ENCODE assay signal across 8 mouse cellular contexts in the genomic region with DNA sequence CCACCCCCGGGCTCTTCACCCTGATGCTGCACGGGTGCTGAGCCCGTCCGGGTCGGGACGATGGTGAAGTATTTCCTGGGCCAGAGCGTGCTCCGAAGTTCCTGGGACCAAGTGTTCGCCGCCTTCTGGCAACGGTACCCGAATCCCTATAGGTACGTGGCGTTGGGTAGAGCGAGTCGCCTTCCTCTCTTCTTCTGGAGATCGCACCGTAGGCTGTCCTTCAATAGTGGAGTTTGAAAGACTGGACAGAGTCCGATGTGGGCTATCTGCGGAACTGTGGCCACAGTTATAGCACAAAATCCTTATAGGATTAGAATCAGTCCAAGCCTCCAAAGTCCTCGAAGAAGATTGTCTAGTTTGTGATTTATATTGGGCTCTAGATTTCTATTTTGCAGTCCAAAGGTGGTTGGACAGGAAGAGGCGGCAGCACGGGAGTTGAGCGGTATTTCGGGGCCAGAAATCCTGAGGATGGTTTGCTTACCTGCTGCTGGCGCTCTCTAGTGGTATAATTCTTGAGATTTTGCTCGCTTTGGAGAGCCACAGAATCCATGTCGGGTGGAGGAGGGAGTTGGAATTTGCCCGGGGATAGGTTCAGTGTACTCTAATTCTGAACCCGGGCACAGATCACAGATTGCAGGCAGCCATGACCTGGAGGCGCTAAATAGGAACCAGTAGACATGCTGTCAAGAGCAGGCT. TPM values are rescaled to one million over a fixed set of nuclear protein-coding genes. Genes with fewer than 3 reads are reported as not detected.
A peak's percentile ranks its signal among the peaks of the same experiment; 100 is the strongest.
DNase-seq lines count a peak whose midpoint lies in the region; ATAC-seq and TF ChIP-seq lines count a peak whose summit lies in the region.

No protein-coding gene starts in this region.

- peak overlapping the region; percentile 92 for H3K9ac ChIP-seq in intestine, embryonic 14.5 days (ENCODE audit: low read length)
- H3K9ac ChIP-seq in liver, embryonic 16.5 days (ENCODE audit: low read depth, low read length) = peak overlapping the region; percentile 90
- H3K9ac ChIP-seq in neural tube, embryonic 12.5 days = peak overlapping the region; percentile 95

- 1% methylated on average over 31 of the region's 31 CpGs for WGBS in intestine, embryonic 14.5 days
- WGBS in liver, embryonic 16.5 days (ENCODE audit: insufficient replicate concordance) = under 1% methylated on average over 31 of the region's 31 CpGs
- WGBS in neural tube, embryonic 12.5 days = 2% methylated on average over 31 of the region's 31 CpGs

- peak overlapping the region; percentile 90 for H3K27ac ChIP-seq in layer of hippocampus, adult 2 months
- H3K27ac ChIP-seq in intestine, embryonic 14.5 days (ENCODE audit: low read depth) = peak overlapping the region; percentile 88
- peak overlapping the region; percentile 85 for H3K27ac ChIP-seq in liver, embryonic 16.5 days (ENCODE audit: low read length)
- H3K27ac ChIP-seq in neural tube, embryonic 12.5 days = 0 out of 2 replicates have a peak overlapping the region, but pooled peaks have one; percentile 10

- H3K4me2 ChIP-seq in intestine, embryonic 14.5 days (ENCODE audit: low read length) = peak overlapping the region; percentile 85
- peak overlapping the region; percentile 97 for H3K4me2 ChIP-seq in liver, embryonic 16.5 days (ENCODE audit: low read depth, low read length)
- H3K4me2 ChIP-seq in neural tube, embryonic 12.5 days (replicated peaks) = peak overlapping the region; percentile 85

- no peaks in the 10 kb centered on the region for H3K27me3 ChIP-seq in intestine, embryonic 14.5 days (replicated peaks; ENCODE audit: control insufficient read depth, insufficient read depth, low read length)
- H3K27me3 ChIP-seq in liver, embryonic 16.5 days (ENCODE audit: control insufficient read depth, insufficient read depth, low read depth, low read length) = no peaks in the 10 kb centered on the region
- no peaks in the 10 kb centered on the region for H3K27me3 ChIP-seq in neural tube, embryonic 12.5 days (replicated peaks)

- peak; percentile 56 for ATAC-seq in erythroid progenitor cell, adult 5-6 weeks (replicated peaks; ENCODE audit: low FRiP score, poor library complexity, severe bottlenecking)
- peak; percentile 16 for ATAC-seq in intestine, embryonic 14.5 days (replicated peaks; ENCODE audit: low FRiP score, low TSS enrichment, low read depth)
- peak; percentile 33 for ATAC-seq in liver, embryonic 16.5 days (ENCODE audit: low read depth)
- no peak for ATAC-seq in neural tube, embryonic 12.5 days (ENCODE audit: low FRiP score, low read depth)
- no peak for ATAC-seq in granulocyte monocyte progenitor cell, adult 5-6 weeks (replicated peaks; ENCODE audit: poor library complexity, severe bottlenecking)

- H3K4me1 ChIP-seq in intestine, embryonic 14.5 days (replicated peaks; ENCODE audit: control insufficient read depth, insufficient read depth, low read length) = peaks cover 22% of the 10 kb centered on the region
- H3K4me1 ChIP-seq in liver, embryonic 16.5 days (ENCODE audit: control insufficient read depth, low read depth, low read length) = peaks cover 39% of the 10 kb centered on the region
- peaks cover 40% of the 10 kb centered on the region for H3K4me1 ChIP-seq in neural tube, embryonic 12.5 days

- H3K9me3 ChIP-seq in intestine, embryonic 14.5 days (ENCODE audit: control insufficient read depth, low read length) = no peaks in the 10 kb centered on the region
- no peaks in the 10 kb centered on the region for H3K9me3 ChIP-seq in liver, embryonic 16.5 days (replicated peaks; ENCODE audit: control insufficient read depth, low read length)
- no peaks in the 10 kb centered on the region for H3K9me3 ChIP-seq in neural tube, embryonic 12.5 days

- TF ChIP-seq CTCF in layer of hippocampus, adult 2 months (conservative IDR thresholded peaks at IDR 0.05) = peak; percentile 69
- peak; percentile 42; the same call in 1 of the 2 replicates for TF ChIP-seq CTCF in brain, embryonic 14.5 days (IDR thresholded peaks at IDR 0.05; ENCODE audit: borderline replicate concordance, extremely low read depth, insufficient read depth, insufficient read length)

- no peak for TF ChIP-seq POLR2A in brain, embryonic 14.5 days (IDR thresholded peaks at IDR 0.05; ENCODE audit: borderline replicate concordance, extremely low read depth, insufficient read depth, insufficient read length, poor library complexity, severe bottlenecking)

- DNase-seq in layer of hippocampus, adult 2 months (ENCODE audit: low spot score in 2 of 2) = peak in 1 of 2 experiments; percentile 58
- DNase-seq in layer of hippocampus, postnatal 25 days (ENCODE audit: extremely low spot score in 1 of 2, low spot score in 1 of 2) = no peak
- DNase-seq in brain, embryonic 14.5 days (ENCODE audit: low read depth) = peak; percentile 74
- peak; percentile 72 for DNase-seq in intestine, embryonic 14.5 days (ENCODE audit: low spot score)

- peaks cover 62% of the 10 kb centered on the region for H3K36me3 ChIP-seq in intestine, embryonic 14.5 days (ENCODE audit: control insufficient read depth, insufficient read depth, low read length)
- peaks cover 35% of the 10 kb centered on the region for H3K36me3 ChIP-seq in liver, embryonic 16.5 days (ENCODE audit: control insufficient read depth, insufficient read depth)
- peaks cover 63% of the 10 kb centered on the region for H3K36me3 ChIP-seq in neural tube, embryonic 12.5 days

- H3K4me3 ChIP-seq in layer of hippocampus, adult 2 months = peak overlapping the region; percentile 89
- peak overlapping the region; percentile 89 for H3K4me3 ChIP-seq in intestine, embryonic 14.5 days (ENCODE audit: low read depth, low read length)
- peak overlapping the region; percentile 80 for H3K4me3 ChIP-seq in liver, embryonic 16.5 days (ENCODE audit: low read depth, low read length)
- peak overlapping the region; percentile 88 for H3K4me3 ChIP-seq in neural tube, embryonic 12.5 days

RNA-seq across cellular contexts. Expression of a gene that starts 0.5 kb away (rescaled TPM):
- 10 to 100 TPM; 82.8 to 84.2 TPM for total RNA-seq in layer of hippocampus, adult 2 months (2021)
- total RNA-seq in layer of hippocampus, postnatal 25 days (2021) = 10 to 100 TPM; 74.0 to 83.3 TPM
- 113 and 173 TPM in 2 replicates for polyA plus RNA-seq in brain, embryonic 14.5 days (2012; rRNA removed)
- 83.3 and 153 TPM in 2 replicates for total RNA-seq in erythroid progenitor cell, adult 5-6 weeks (2015; ENCODE audit: low replicate concordance)
- 19.8 and 40.4 TPM in 2 replicates for total RNA-seq in erythroid progenitor cell, adult 5-6 weeks (2017; ENCODE audit: low replicate concordance)
- polyA plus RNA-seq in intestine, embryonic 14.5 days (2014; fragmentation: Nextera tagmentation; extraction: Ambion mirVana) = 82.6 and 86.0 TPM in 2 replicates
- polyA plus RNA-seq in liver, embryonic 16.5 days (2015; fragmentation: Nextera tagmentation; extraction: Ambion mirVana) = 42.2 and 50.1 TPM in 2 replicates
- polyA plus RNA-seq in neural tube, embryonic 12.5 days (2016; fragmentation: Nextera tagmentation; extraction: Ambion mirVana) = 100.0 and 109 TPM in 2 replicates
- total RNA-seq in granulocyte monocyte progenitor cell, adult 5-6 weeks (2014; fragmentation: Nextera tagmentation) = 87.6 and 100 TPM in 2 replicates
- 34.3 and 37.4 TPM in 2 replicates for total RNA-seq in granulocyte monocyte progenitor cell, adult 5-6 weeks (2017)

RNA-seq across cellular contexts. Expression of a gene that starts 2.0 kb away (rescaled TPM):
- total RNA-seq in layer of hippocampus, adult 2 months (2021) = 100 to 1,000 TPM; 142 to 153 TPM
- 100 to 1,000 TPM; 139 to 165 TPM for total RNA-seq in layer of hippocampus, postnatal 25 days (2021)
- 237 and 255 TPM in 2 replicates for polyA plus RNA-seq in brain, embryonic 14.5 days (2012; rRNA removed)
- total RNA-seq in erythroid progenitor cell, adult 5-6 weeks (2015; ENCODE audit: low replicate concordance) = 81.3 and 131 TPM in 2 replicates
- total RNA-seq in erythroid progenitor cell, adult 5-6 weeks (2017; ENCODE audit: low replicate concordance) = 30.9 and 39.1 TPM in 2 replicates
- polyA plus RNA-seq in intestine, embryonic 14.5 days (2014; fragmentation: Nextera tagmentation; extraction: Ambion mirVana) = 586 and 598 TPM in 2 replicates
- 202 and 206 TPM in 2 replicates for polyA plus RNA-seq in liver, embryonic 16.5 days (2015; fragmentation: Nextera tagmentation; extraction: Ambion mirVana)
- polyA plus RNA-seq in neural tube, embryonic 12.5 days (2016; fragmentation: Nextera tagmentation; extraction: Ambion mirVana) = 321 and 339 TPM in 2 replicates
- 248 and 296 TPM in 2 replicates for total RNA-seq in granulocyte monocyte progenitor cell, adult 5-6 weeks (2014; fragmentation: Nextera tagmentation)
- total RNA-seq in granulocyte monocyte progenitor cell, adult 5-6 weeks (2017) = 111 and 115 TPM in 2 replicates

RNA-seq across cellular contexts. Expression of a gene that starts 7.3 kb away (rescaled TPM):
- 1 to 10 TPM; 1.2 to 1.8 TPM for total RNA-seq in layer of hippocampus, adult 2 months (2021)
- 1 to 10 TPM; 1.2 to 2.4 TPM for total RNA-seq in layer of hippocampus, postnatal 25 days (2021)
- 22.3 and 48.5 TPM in 2 replicates for polyA plus RNA-seq in brain, embryonic 14.5 days (2012; rRNA removed)
- total RNA-seq in erythroid progenitor cell, adult 5-6 weeks (2015; ENCODE audit: low replicate concordance) = 293 and 332 TPM in 2 replicates
- 162 and 195 TPM in 2 replicates for total RNA-seq in erythroid progenitor cell, adult 5-6 weeks (2017; ENCODE audit: low replicate concordance)
- polyA plus RNA-seq in intestine, embryonic 14.5 days (2014; fragmentation: Nextera tagmentation; extraction: Ambion mirVana) = 30.1 and 30.2 TPM in 2 replicates
- 24.0 and 28.7 TPM in 2 replicates for polyA plus RNA-seq in liver, embryonic 16.5 days (2015; fragmentation: Nextera tagmentation; extraction: Ambion mirVana)
- polyA plus RNA-seq in neural tube, embryonic 12.5 days (2016; fragmentation: Nextera tagmentation; extraction: Ambion mirVana) = 24.3 and 26.0 TPM in 2 replicates
- 1.3 and 2.0 TPM in 2 replicates for total RNA-seq in granulocyte monocyte progenitor cell, adult 5-6 weeks (2014; fragmentation: Nextera tagmentation)
- total RNA-seq in granulocyte monocyte progenitor cell, adult 5-6 weeks (2017) = 3.8 and 4.7 TPM in 2 replicates

RNA-seq across cellular contexts. Expression of a gene that starts 40.3 kb away (rescaled TPM):
- total RNA-seq in layer of hippocampus, adult 2 months (2021) = 10 to 100 TPM; 66.2 to 66.8 TPM
- 10 to 100 TPM; 58.4 to 61.0 TPM for total RNA-seq in layer of hippocampus, postnatal 25 days (2021)
- 61.7 and 66.2 TPM in 2 replicates for polyA plus RNA-seq in brain, embryonic 14.5 days (2012; rRNA removed)
- 45.7 and 55.1 TPM in 2 replicates for total RNA-seq in erythroid progenitor cell, adult 5-6 weeks (2015; ENCODE audit: low replicate concordance)
- 56.6 and 75.6 TPM in 2 replicates for total RNA-seq in erythroid progenitor cell, adult 5-6 weeks (2017; ENCODE audit: low replicate concordance)
- 99.9 and 104 TPM in 2 replicates for polyA plus RNA-seq in intestine, embryonic 14.5 days (2014; fragmentation: Nextera tagmentation; extraction: Ambion mirVana)
- polyA plus RNA-seq in liver, embryonic 16.5 days (2015; fragmentation: Nextera tagmentation; extraction: Ambion mirVana) = 53.3 and 55.5 TPM in 2 replicates
- polyA plus RNA-seq in neural tube, embryonic 12.5 days (2016; fragmentation: Nextera tagmentation; extraction: Ambion mirVana) = 82.0 and 86.1 TPM in 2 replicates
- 150 and 177 TPM in 2 replicates for total RNA-seq in granulocyte monocyte progenitor cell, adult 5-6 weeks (2014; fragmentation: Nextera tagmentation)
- 128 and 145 TPM in 2 replicates for total RNA-seq in granulocyte monocyte progenitor cell, adult 5-6 weeks (2017)

RNA-seq across cellular contexts. Expression of a gene that starts 47.3 kb away (rescaled TPM):
- 100 to 1,000 TPM; 113 to 119 TPM for total RNA-seq in layer of hippocampus, adult 2 months (2021)
- 10 to 100 TPM; 94.5 to 98.2 TPM for total RNA-seq in layer of hippocampus, postnatal 25 days (2021)
- polyA plus RNA-seq in brain, embryonic 14.5 days (2012; rRNA removed) = 0.51 and 0.69 TPM in 2 replicates
- 9.0 and 14.7 TPM in 2 replicates for total RNA-seq in erythroid progenitor cell, adult 5-6 weeks (2015; ENCODE audit: low replicate concordance)
- total RNA-seq in erythroid progenitor cell, adult 5-6 weeks (2017; ENCODE audit: low replicate concordance) = 4.2 and 7.9 TPM in 2 replicates
- 0.63 and 1.0 TPM in 2 replicates for polyA plus RNA-seq in intestine, embryonic 14.5 days (2014; fragmentation: Nextera tagmentation; extraction: Ambion mirVana)
- polyA plus RNA-seq in liver, embryonic 16.5 days (2015; fragmentation: Nextera tagmentation; extraction: Ambion mirVana) = 2.8 and 3.2 TPM in 2 replicates
- 0.52 and 1.0 TPM in 2 replicates for polyA plus RNA-seq in neural tube, embryonic 12.5 days (2016; fragmentation: Nextera tagmentation; extraction: Ambion mirVana)
- total RNA-seq in granulocyte monocyte progenitor cell, adult 5-6 weeks (2014; fragmentation: Nextera tagmentation) = 12.8 and 16.4 TPM in 2 replicates
- 7.0 and 8.8 TPM in 2 replicates for total RNA-seq in granulocyte monocyte progenitor cell, adult 5-6 weeks (2017)

Comparison
In these comparisons a context has a peak if more than half of its experiments do, and no peak if none do; other contexts are left out.
1. DNase-seq: peak in brain, embryonic 14.5 days (single experiment) and intestine, embryonic 14.5 days (single experiment); none in layer of hippocampus, postnatal 25 days (0 of 2).
2. H3K27ac ChIP-seq: peak in every context shown above with its lines; median percentile 90 in layer of hippocampus, adult 2 months; 88 in intestine, embryonic 14.5 days; 85 in liver, embryonic 16.5 days; 10 in neural tube, embryonic 12.5 days.
3. ATAC-seq: peak in erythroid progenitor cell, adult 5-6 weeks (single experiment), intestine, embryonic 14.5 days (single experiment) and liver, embryonic 16.5 days (single experiment); none in neural tube, embryonic 12.5 days (single experiment) and granulocyte monocyte progenitor cell, adult 5-6 weeks (single experiment).
4. RNA of a gene that starts 7.3 kb away (total RNA-seq): 162 to 332 TPM in erythroid progenitor cell, adult 5-6 weeks; 1.3 to 4.7 TPM in granulocyte monocyte progenitor cell, adult 5-6 weeks, 1.2 to 2.4 TPM in layer of hippocampus, postnatal 25 days and 1.2 to 1.8 TPM in layer of hippocampus, adult 2 months; every median in the first group is over 10 times any median in the second.
5. Peak in every context shown above with its lines, with median percentiles within 50 percentile points of each other: H3K4me3 ChIP-seq, H3K4me2 ChIP-seq and H3K9ac ChIP-seq.